Mouse (Mus musculus) forebrain, embryonic 14.5 days (tissue): ENCODE results near the gene 4930505A04Rik. TPM values are rescaled to one million over a fixed set of nuclear protein-coding genes. Genes with fewer than 3 reads are reported as not detected.

Source experiments
- ATAC-seq: fragments of 200-750 bp; cut with Nextera tagmentation; 2 replicates; pipeline ENCODE4 v1.8.0; 2017; ENCODE audit warnings: mild to moderate bottlenecking, moderate library complexity
- DNase-seq: peaks from one replicate; pipeline ENCODE4 v3.0.0-alpha.2; 2015; ENCODE audit warnings: low spot score
- H3K27ac ChIP-seq: fragments of 300-500 bp; sonication (generic); 2 replicates; pipeline ENCODE4 v1.5.1; 2014; ENCODE audit warnings: low read depth, mild to moderate bottlenecking, control low read depth, low read length, moderate library complexity
- H3K27me3 ChIP-seq: fragments of 300-500 bp; sonication (generic); replicated peaks from 2 replicates; pipeline ENCODE4 v1.6.1; 2014; ENCODE audit warnings: low read length, control low read depth, mixed read lengths; ENCODE audit not compliant: control insufficient read depth, insufficient read depth
- H3K36me3 ChIP-seq: fragments of 300-500 bp; sonication (generic); 2 replicates; pipeline ENCODE4 v1.6.1; 2014; ENCODE audit warnings: low read length, control low read depth; ENCODE audit not compliant: control insufficient read depth, insufficient read depth
- H3K4me1 ChIP-seq: fragments of 300-500 bp; sonication (generic); 2 replicates; pipeline ENCODE4 v1.6.1; 2014; ENCODE audit warnings: antibody characterized with exemption, low read length, control low read depth; ENCODE audit not compliant: control insufficient read depth, insufficient read depth
- H3K4me2 ChIP-seq: fragments of 300-500 bp; sonication (generic); 2 replicates; pipeline ENCODE4 v1.6.1; 2014; ENCODE audit warnings: mild to moderate bottlenecking, control low read depth, low read length
- H3K4me3 ChIP-seq: fragments of 300-500 bp; sonication (generic); 2 replicates; pipeline ENCODE4 v1.5.1; 2014; ENCODE audit warnings: low read depth, low read length, control low read depth
- H3K9ac ChIP-seq: fragments of 300-500 bp; sonication (generic); 2 replicates; pipeline ENCODE4 v1.6.1; 2014; ENCODE audit warnings: mild to moderate bottlenecking, low read length, control low read depth, moderate library complexity
- H3K9me3 ChIP-seq: fragments of 300-500 bp; sonication (generic); replicated peaks from 2 replicates; pipeline ENCODE4 v1.6.1; 2016; ENCODE audit warnings: low read length, control low read depth, mixed read lengths; ENCODE audit not compliant: control insufficient read depth
- WGBS: fragments of 180-500 bp; shearing (Covaris S2); extraction: QIAGEN DNeasy Blood & Tissue Kit; methylation state at CpG from one replicate; pipeline ENCODE4 v1.1.7; 2014; 5-methylcytosine and 5-hydroxymethylcytosine counted together
- polyA plus RNA-seq: library from polyadenylated mRNA; unstranded; fragments of >200 nt; fragmentation: Nextera tagmentation; extraction: Ambion mirVana; gene quantifications from 2 replicates; pipeline ENCODE4 v1.2.1, GENCODE M21; 2014

The 4930505A04Rik gene
- polyA plus RNA-seq = not detected in 2 replicates

DNA sequence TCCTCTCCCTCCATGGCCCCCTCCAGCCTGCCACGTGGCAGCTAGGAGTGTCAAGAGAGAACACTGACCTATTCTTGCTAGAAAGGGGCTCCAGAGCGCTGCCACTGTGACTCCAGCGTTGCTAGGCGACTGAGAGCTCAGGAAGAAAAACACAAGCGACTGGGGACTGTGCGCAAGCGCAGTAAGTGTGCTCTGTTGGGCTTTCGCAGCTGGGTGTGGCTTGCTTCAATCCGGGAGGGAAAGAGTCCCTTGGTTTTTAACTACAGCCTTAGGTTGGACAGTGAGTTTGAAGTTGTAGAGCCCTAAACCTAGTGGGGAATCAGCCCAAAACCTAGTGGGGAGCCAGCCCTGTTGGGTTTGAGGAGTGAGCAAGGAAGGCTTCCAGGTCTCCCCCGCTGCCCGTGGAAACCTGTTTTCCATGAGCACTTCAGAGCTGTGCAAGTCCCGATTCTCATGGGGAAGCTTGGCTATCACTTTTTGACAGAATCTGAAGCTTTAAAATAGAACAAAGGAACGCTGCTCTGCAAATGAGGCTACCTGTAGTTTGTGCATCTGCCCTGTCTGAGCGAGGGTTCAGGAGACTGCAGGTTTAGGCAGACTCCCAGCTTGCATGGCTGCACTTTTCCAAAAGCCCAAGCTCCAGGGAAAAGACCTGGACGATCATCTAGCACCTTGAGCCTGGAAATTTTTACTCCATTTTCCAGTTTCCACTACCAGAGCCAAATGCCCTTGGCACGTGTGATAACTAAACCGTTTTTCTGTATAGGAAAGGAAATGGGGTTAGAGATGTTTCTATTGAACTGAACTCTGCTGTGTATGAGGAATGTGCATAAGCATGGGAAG is at the start of gene 4930505A04Rik:
TSS of gene 4930505A04Rik (minus strand) at position 77 of the 843 bp plus-strand sequence.
- H3K9ac ChIP-seq = peak within 1 kb of the TSS; percentile 71
- H3K9me3 ChIP-seq = no peaks in the 10 kb centered on the region
- H3K27ac ChIP-seq = peak within 1 kb of the TSS; percentile 63; the same call in 1 of the 2 replicates
- peak; percentile 99 for DNase-seq
- H3K27me3 ChIP-seq = no peaks in the 10 kb centered on the region
- no peaks in the 10 kb centered on the region for H3K36me3 ChIP-seq
- peaks cover 10% of the 10 kb centered on the region for H3K4me1 ChIP-seq
- peak within 1 kb of the TSS; percentile 76 for H3K4me2 ChIP-seq
- H3K4me3 ChIP-seq = peak within 1 kb of the TSS; percentile 46
- WGBS = 7% methylated on average over 17 of the region's 17 CpGs
- peak; percentile 99 for ATAC-seq

DNA sequence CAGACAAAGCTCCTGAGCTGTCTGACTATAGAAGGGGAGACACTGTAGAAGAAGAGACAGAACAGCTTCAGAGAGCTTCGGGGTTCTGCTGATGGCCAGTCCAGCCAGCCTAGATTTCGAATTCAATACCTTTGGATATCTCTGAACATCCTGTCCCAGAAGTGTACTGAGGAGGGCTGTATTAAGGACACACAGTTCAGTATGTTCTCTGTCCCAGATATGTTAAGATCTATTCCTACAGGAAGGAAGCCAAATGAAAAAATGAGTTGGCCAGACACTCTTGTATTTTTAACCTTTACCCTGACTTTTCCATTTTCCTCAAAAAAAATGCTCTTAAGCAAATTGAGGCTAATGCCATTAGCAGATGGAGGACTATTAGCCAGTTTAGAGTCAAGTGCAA is 45.5 kb upstream of the 4930505A04Rik start:
- no peak for DNase-seq
- no peak for ATAC-seq

DNA sequence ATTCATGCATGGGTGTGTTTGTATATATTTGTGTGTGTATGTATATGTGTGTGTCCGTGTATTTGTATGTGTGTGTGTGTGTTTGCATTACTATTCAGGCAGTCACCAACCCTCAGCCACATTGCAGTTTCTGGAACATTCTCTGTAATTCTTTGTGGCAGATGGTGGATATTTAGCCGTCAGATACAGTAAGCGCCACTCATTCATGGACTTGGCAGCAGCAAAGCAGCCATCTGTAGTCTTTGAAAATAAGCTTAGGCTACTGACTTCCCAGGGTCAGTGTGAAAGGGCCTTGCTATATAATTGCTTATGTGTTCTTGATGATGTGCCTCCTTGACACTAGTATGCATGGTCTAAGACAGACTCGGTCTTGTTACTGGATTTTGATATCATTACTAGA is 36.6 kb upstream of the 4930505A04Rik start:
- 68% methylated on average over 4 of the region's 4 CpGs for WGBS

More for the DNA sequence above, 45.5 kb upstream of the 4930505A04Rik start:
- Histone ChIP-seq H3K27ac (no peak overlapping the region), H3K4me3 (no peak overlapping the region), H3K4me1 (no peaks in the 10 kb centered on the region), H3K4me2 (no peak overlapping the region), H3K9me3 (no peaks in the 10 kb centered on the region), H3K9ac (no peak overlapping the region), H3K27me3 (no peaks in the 10 kb centered on the region), H3K36me3 (no peaks in the 10 kb centered on the region)
- WGBS = 84% methylated on average over 2 of the region's 2 CpGs

DNA sequence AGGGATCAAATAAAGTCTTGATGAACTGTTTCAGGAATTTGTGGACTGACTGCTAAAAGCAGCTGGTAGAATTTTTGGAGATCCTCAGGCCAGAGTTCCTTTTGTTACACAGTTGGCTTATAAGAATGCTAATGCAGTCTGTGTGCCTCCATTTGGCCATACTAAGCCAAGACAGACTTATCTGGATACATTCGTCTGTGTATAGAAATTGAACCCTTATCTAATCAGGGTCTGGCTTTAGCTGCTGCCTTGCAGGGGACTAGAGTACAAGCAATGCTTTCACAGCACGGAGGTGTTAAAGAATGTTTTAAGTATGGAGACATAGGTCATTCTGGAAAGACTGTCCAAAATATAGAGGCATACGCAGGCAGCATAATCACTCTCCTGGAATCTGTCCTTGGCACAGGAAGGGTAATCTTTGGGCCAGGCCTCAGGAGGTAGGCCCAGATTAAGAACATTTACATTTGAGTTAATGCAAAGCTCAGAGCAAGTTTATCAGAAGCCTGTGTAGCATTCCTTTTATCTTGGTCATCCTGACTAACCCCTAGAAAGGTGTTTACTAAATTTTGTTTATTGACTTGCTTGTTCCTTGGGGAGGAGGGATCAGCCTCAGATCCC is 27.2 kb upstream of the 4930505A04Rik start:
- ATAC-seq = no peak
- H3K27me3 ChIP-seq = no peaks in the 10 kb centered on the region
- DNase-seq = no peak
- WGBS = 81% methylated on average over 3 of the region's 3 CpGs
- no peaks in the 10 kb centered on the region for H3K4me1 ChIP-seq
- H3K36me3 ChIP-seq = no peaks in the 10 kb centered on the region
- H3K4me2 ChIP-seq = no peak overlapping the region
- no peak overlapping the region for H3K27ac ChIP-seq
- H3K9ac ChIP-seq = no peak overlapping the region
- H3K9me3 ChIP-seq = no peaks in the 10 kb centered on the region
- no peak overlapping the region for H3K4me3 ChIP-seq

More for the DNA sequence above, 36.6 kb upstream of the 4930505A04Rik start:
- H3K9ac ChIP-seq = no peak overlapping the region
- H3K4me3 ChIP-seq = no peak overlapping the region
- H3K36me3 ChIP-seq = no peaks in the 10 kb centered on the region
- no peaks in the 10 kb centered on the region for H3K27me3 ChIP-seq
- no peak overlapping the region for H3K27ac ChIP-seq
- ATAC-seq (peak; percentile 70; the same call in 1 of the 2 replicates), DNase-seq (peak; percentile 56)
- H3K4me1 ChIP-seq = no peaks in the 10 kb centered on the region
- H3K9me3 ChIP-seq = no peaks in the 10 kb centered on the region
- no peak overlapping the region for H3K4me2 ChIP-seq

DNA sequence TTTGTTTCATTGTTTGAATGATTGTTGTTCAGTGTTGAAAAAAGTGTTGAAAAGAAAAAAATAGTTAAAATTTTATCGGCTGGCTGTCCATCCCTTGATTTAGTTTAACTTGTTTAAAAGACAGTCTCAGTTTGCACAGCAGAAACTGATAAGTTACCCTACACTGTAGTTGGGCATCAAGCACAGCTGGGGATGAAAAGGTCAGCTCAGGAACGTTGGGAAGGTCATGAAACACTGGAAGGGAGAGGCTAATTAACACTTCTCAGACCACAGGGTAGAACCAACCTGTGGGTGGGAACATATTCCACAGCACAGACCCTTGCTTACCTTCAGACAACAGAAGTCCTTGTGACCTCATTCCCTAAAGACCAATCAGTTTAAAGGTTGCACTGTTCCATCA is 25.5 kb upstream of the 4930505A04Rik start:
- Histone ChIP-seq H3K27ac (no peak overlapping the region), H3K4me1 (no peaks in the 10 kb centered on the region), H3K27me3 (no peaks in the 10 kb centered on the region), H3K9me3 (no peaks in the 10 kb centered on the region), H3K4me3 (no peak overlapping the region), H3K9ac (no peak overlapping the region), H3K36me3 (no peaks in the 10 kb centered on the region), H3K4me2 (no peak overlapping the region)
- ATAC-seq = no peak
- DNase-seq = no peak
- WGBS = 52% methylated on average over 2 of the region's 2 CpGs

DNA sequence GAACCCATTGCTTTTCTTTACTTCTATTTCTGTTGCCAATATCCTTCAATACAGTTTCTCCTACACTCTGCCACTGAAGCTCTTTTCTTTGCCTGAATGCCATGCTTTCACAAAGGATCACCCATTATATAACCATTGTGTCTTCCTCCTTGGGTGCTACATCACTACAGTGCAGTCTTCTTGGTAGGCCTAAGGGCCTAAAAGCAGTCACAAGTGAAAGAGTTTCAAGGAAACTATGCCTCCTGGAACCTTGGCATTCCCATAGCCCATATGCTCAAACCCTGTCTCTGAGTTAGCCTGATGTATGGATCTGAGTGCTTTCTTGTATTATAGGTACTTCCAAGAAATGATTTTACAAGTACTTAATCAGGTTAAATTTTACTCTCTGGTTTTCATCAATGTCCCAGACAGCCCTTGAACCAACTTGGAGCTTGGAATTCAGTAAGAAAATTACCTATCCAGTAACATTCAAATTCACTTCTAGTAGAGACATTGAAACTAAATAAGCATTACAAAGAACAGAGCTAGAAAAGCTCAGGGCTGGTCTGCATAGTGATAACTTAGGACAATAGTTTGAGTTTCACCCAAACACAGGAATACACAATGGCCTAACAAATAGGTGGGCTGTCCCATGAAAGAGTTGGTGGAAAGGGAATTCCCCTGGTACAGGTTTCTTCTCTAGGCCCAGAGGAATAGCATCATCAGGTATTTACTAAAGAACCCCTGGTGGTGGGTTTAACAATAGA is 20.1 kb upstream of the 4930505A04Rik start:
- Histone ChIP-seq H3K27ac (no peak overlapping the region), H3K4me1 (no peaks in the 10 kb centered on the region), H3K36me3 (no peaks in the 10 kb centered on the region), H3K9me3 (no peaks in the 10 kb centered on the region), H3K9ac (no peak overlapping the region), H3K4me3 (no peak overlapping the region), H3K4me2 (no peak overlapping the region), H3K27me3 (no peaks in the 10 kb centered on the region)
- no peak for DNase-seq
- ATAC-seq = no peak

DNA sequence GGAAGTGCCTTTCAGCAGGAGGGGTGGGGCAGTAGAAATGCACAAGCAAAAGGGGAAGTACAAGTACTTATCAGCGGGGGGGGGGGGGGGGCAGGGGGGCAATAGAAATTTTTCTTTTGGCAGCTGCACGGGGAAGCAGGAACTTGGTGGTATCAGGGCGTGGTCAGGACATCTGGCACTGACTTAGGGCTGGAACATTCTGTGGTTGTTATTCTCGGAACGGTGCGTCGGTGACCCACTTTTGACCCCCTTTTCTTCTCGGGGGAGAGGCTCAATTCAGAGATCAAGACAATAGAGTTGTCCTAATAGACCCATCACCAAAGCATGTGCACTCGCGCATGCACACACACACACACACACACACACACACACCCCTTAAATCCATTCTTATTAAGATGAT is 16.6 kb upstream of the 4930505A04Rik start:
- Histone ChIP-seq H3K9ac (no peak overlapping the region), H3K4me2 (no peak overlapping the region), H3K27ac (no peak overlapping the region), H3K36me3 (no peaks in the 10 kb centered on the region), H3K27me3 (no peaks in the 10 kb centered on the region), H3K4me3 (no peak overlapping the region), H3K9me3 (no peaks in the 10 kb centered on the region), H3K4me1 (no peaks in the 10 kb centered on the region)
- no peak for DNase-seq
- no peak for ATAC-seq
- 85% methylated on average over 9 of the region's 10 CpGs for WGBS

DNA sequence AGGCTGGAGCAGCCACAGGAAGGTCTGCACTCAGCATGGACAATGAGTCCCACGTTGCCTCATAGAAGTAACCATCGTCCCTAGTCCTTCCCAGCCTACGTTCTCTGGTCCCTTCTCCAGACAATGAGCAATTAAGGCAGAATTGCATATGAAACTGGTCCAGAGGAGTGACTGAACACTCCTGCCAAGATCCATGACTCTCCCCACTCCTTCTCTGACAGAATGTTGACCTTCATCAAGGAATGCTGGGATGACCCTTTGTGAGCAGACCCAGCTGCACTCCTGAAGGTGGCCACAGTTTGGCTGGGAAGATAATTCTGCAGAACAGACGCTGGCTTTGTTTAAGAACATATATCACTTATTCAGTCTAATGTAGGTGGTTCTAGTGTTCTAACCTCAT is 11.7 kb upstream of the 4930505A04Rik start:
- Histone ChIP-seq H3K27ac (no peak overlapping the region), H3K4me1 (no peaks in the 10 kb centered on the region), H3K4me2 (no peak overlapping the region), H3K36me3 (no peaks in the 10 kb centered on the region), H3K9me3 (no peaks in the 10 kb centered on the region), H3K9ac (no peak overlapping the region), H3K4me3 (no peak overlapping the region), H3K27me3 (no peaks in the 10 kb centered on the region)
- DNase-seq (no peak), ATAC-seq (no peak)
- whole genome bisulfite sequencing = 85% methylated on average over 4 of the region's 4 CpGs
